Mouse (Mus musculus) hindbrain, embryonic 16.5 days (tissue): ENCODE data around the gene Zfp148. TPM values are rescaled to one million over a fixed set of nuclear protein-coding genes. Genes with fewer than 3 reads are reported as not detected.
"Not testable (repeated sequence)": the region's sequence is repeated elsewhere in the genome, so short reads cannot be mapped to it uniquely, and the experiment has no call there.

Experiments used
- ATAC-seq: fragments of 200-750 bp; cut with Nextera tagmentation; 2 replicates; pipeline ENCODE4 v1.8.0; 2017; ENCODE audit warnings: moderate TSS enrichment, moderate library complexity
- H3K27ac ChIP-seq: fragments of 300-500 bp; sonication (generic); 2 replicates; pipeline ENCODE4 v1.5.1; 2014; ENCODE audit warnings: low read depth, mild to moderate bottlenecking, control low read depth, low read length, moderate library complexity
- H3K27me3 ChIP-seq: fragments of 300-500 bp; sonication (generic); replicated peaks from 2 replicates; pipeline ENCODE4 v1.6.1; 2014; ENCODE audit warnings: low read length; ENCODE audit not compliant: control insufficient read depth, insufficient read depth
- H3K36me3 ChIP-seq: fragments of 300-500 bp; sonication (generic); 2 replicates; pipeline ENCODE4 v1.6.1; 2014; ENCODE audit warnings: mild to moderate bottlenecking, low read length, moderate library complexity, mixed read lengths; ENCODE audit not compliant: control insufficient read depth, insufficient read depth
- H3K4me1 ChIP-seq: fragments of 300-500 bp; sonication (generic); 2 replicates; pipeline ENCODE4 v1.6.1; 2014; ENCODE audit warnings: low read depth, low read length; ENCODE audit not compliant: control insufficient read depth, insufficient read depth
- H3K4me2 ChIP-seq: fragments of 300-500 bp; sonication (generic); 2 replicates; pipeline ENCODE4 v1.6.1; 2014; ENCODE audit warnings: mild to moderate bottlenecking, low read length, control low read depth, moderate library complexity
- H3K4me3 ChIP-seq: fragments of 300-500 bp; sonication (generic); 2 replicates; pipeline ENCODE4 v1.5.1; 2014; ENCODE audit warnings: mild to moderate bottlenecking, low read length, control low read depth, moderate library complexity
- H3K9ac ChIP-seq: fragments of 300-500 bp; sonication (generic); 2 replicates; pipeline ENCODE4 v1.6.1; 2014; ENCODE audit warnings: low read depth, mild to moderate bottlenecking, control low read depth, low read length, moderate library complexity
- H3K9me3 ChIP-seq: fragments of 300-500 bp; sonication (generic); 2 replicates; pipeline ENCODE4 v1.6.1; 2014; ENCODE audit warnings: mild to moderate bottlenecking, low read length, moderate library complexity; ENCODE audit not compliant: control insufficient read depth
- WGBS: fragments of 180-500 bp; shearing (Covaris S2); extraction: QIAGEN DNeasy Blood & Tissue Kit; methylation state at CpG from one replicate; pipeline ENCODE4 v1.1.7; 2014; 5-methylcytosine and 5-hydroxymethylcytosine counted together
- polyA plus RNA-seq: library from polyadenylated mRNA; unstranded; fragments of >200 nt; fragmentation: Nextera tagmentation; extraction: Ambion mirVana; gene quantifications from 2 replicates; pipeline ENCODE4 v1.2.1, GENCODE M21; 2015

The Zfp148 gene
- polyA plus RNA-seq, 1 experiment from 2014 or later: 47.2 TPM

GRCm38 (mm10) chr16:33376266-33376665, 4.4 kb upstream of the Zfp148 start:
- Histone ChIP-seq H3K9ac (no peak overlapping the region), H3K4me2 (no peak overlapping the region), H3K4me3 (no peak overlapping the region), H3K9me3 (no peaks in the 10 kb centered on the region), H3K27me3 (no peaks in the 10 kb centered on the region), H3K27ac (no peak overlapping the region), H3K36me3 (no peaks in the 10 kb centered on the region), H3K4me1 (peaks cover 9% of the 10 kb centered on the region)
- 78% methylated on average over 5 of the region's 5 CpGs for WGBS
- ATAC-seq: no peak

DNA sequence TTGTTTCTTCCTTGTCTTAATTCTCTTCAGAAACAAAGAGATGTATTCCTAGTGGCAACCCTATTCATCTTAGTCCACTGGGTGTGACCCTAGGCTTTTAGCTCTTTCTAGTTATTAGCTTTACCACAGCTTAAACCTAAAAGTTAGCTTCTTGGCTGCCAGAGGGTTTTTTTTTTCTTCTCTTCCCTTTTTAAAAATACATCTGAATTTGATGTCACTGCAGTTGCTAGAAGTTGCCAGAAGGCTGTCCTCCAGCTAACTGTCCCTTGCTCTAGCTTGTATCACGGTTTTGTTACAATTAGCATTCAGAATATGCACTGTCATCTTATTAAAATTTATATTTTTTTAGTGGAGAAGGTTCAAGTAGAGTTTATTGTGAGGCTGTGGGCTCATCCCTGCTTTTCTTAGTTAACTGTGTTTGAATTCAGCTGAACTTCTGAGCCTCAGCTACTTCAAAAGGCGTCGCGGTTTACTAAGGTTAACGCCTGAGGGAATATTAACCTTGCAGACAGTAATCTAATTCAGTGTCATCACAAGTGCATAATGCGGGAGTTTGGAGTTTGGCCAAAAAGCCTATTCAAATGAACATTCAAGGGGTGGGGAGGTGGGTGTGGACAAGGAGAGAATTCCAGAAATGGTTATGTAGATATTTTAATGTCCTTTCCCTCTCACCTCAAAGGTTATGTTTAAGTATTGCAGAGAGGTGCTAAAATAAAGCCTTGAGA, 1.3 kb upstream of the Zfp148 start:
- peak overlapping the region; percentile 98 for H3K9ac ChIP-seq
- ATAC-seq: no peak
- 33% methylated on average over 6 of the region's 6 CpGs for WGBS

GRCm38 (mm10) chr16:33380882-33381613, 412 bp downstream of the Zfp148 start:
- Histone ChIP-seq H3K4me2 (peak overlapping the region; percentile 90), H3K27ac (peak overlapping the region; percentile 97), H3K9ac (peak overlapping the region; percentile 98), H3K27me3 (no peaks in the 10 kb centered on the region), H3K36me3 (no peaks in the 10 kb centered on the region), H3K4me1 (peaks cover 22% of the 10 kb centered on the region), H3K4me3 (peak overlapping the region; percentile 79), H3K9me3 (no peaks in the 10 kb centered on the region)
- 2% methylated on average over 28 of the region's 80 CpGs for WGBS
- peak; percentile 88 for ATAC-seq

More for the DNA sequence above, 1.3 kb upstream of the Zfp148 start:
- H3K27ac ChIP-seq: peak overlapping the region; percentile 97; the same call in 1 of the 2 replicates
- no peaks in the 10 kb centered on the region for H3K27me3 ChIP-seq
- H3K36me3 ChIP-seq: no peaks in the 10 kb centered on the region
- H3K4me1 ChIP-seq: peaks cover 22% of the 10 kb centered on the region
- H3K9me3 ChIP-seq: no peaks in the 10 kb centered on the region
- peak overlapping the region; percentile 79 for H3K4me3 ChIP-seq
- H3K4me2 ChIP-seq: peak overlapping the region; percentile 74

GRCm38 (mm10) chr16:33381614-33382245, 1.1 kb downstream of the Zfp148 start:
- H3K27ac ChIP-seq: peak overlapping the region; percentile 97
- H3K4me3 ChIP-seq: peak overlapping the region; percentile 79
- peak overlapping the region; percentile 90 for H3K4me2 ChIP-seq
- WGBS: 2% methylated on average over 18 of the region's 18 CpGs
- H3K9me3 ChIP-seq: no peaks in the 10 kb centered on the region
- ATAC-seq: no peak
- H3K4me1 ChIP-seq: peaks cover 22% of the 10 kb centered on the region
- no peaks in the 10 kb centered on the region for H3K36me3 ChIP-seq
- H3K27me3 ChIP-seq: no peaks in the 10 kb centered on the region
- peak overlapping the region; percentile 98 for H3K9ac ChIP-seq

DNA sequence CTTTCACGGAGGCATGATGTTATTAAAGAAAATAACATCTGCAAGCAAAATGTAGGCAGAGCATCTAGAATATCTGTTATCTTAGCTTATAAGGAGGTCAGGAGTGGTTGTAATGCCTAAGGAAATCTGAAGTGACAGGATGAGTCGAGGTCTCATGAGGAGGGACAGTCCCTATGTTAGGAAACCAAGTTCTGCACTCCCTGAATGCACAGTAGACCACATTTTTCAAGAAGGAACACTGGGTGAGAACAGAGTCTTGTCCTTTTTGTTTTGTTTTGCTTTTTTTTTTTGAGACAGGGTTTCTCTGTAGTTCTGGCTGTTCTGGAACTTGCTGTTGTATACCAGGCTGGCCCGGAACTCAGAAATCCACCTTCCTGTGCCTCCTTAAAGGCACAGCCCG, 1.7 kb downstream of the Zfp148 start:
- Histone ChIP-seq H3K9ac (peak overlapping the region; percentile 98), H3K27me3 (no peaks in the 10 kb centered on the region), H3K4me1 (peaks cover 22% of the 10 kb centered on the region), H3K27ac (peak overlapping the region; percentile 97; the same call in 1 of the 2 replicates), H3K9me3 (no peaks in the 10 kb centered on the region), H3K4me3 (peak overlapping the region; percentile 79), H3K4me2 (peak overlapping the region; percentile 90), H3K36me3 (no peaks in the 10 kb centered on the region)
- no peak for ATAC-seq
- 31% methylated on average over 4 of the region's 4 CpGs for WGBS

- H3K27ac ChIP-seq: no peak overlapping the region
- H3K27me3 ChIP-seq: no peaks in the 10 kb centered on the region
- H3K4me1 ChIP-seq: peaks cover 22% of the 10 kb centered on the region
- H3K9ac ChIP-seq: no peak overlapping the region
- no peaks in the 10 kb centered on the region for H3K36me3 ChIP-seq
- H3K9me3 ChIP-seq: no peaks in the 10 kb centered on the region
- H3K4me2 ChIP-seq: no peak overlapping the region
- ATAC-seq: no peak
- no peak overlapping the region for H3K4me3 ChIP-seq
- 90% methylated on average over 3 of the region's 3 CpGs for WGBS
Observed at GRCm38 (mm10) chr16:33383584-33383983, 2.9 kb downstream of the Zfp148 start.

GRCm38 (mm10) chr16:33384057-33384456, 3.4 kb downstream of the Zfp148 start:
- H3K9me3 ChIP-seq, H3K27ac ChIP-seq, H3K4me2 ChIP-seq, H3K27me3 ChIP-seq, H3K4me3 ChIP-seq, ATAC-seq, H3K9ac ChIP-seq, H3K36me3 ChIP-seq: not testable (repeated sequence)
- H3K4me1 ChIP-seq: peaks cover 22% of the 10 kb centered on the region
- WGBS: 79% methylated on average over 2 of the region's 2 CpGs

- H3K4me3 ChIP-seq: no peak overlapping the region
- WGBS: 89% methylated on average over 2 of the region's 2 CpGs
- no peak overlapping the region for H3K27ac ChIP-seq
- H3K27me3 ChIP-seq: no peaks in the 10 kb centered on the region
- H3K9ac ChIP-seq: no peak overlapping the region
- H3K9me3 ChIP-seq: no peaks in the 10 kb centered on the region
- ATAC-seq: no peak
- no peak overlapping the region for H3K4me2 ChIP-seq
- no peaks in the 10 kb centered on the region for H3K36me3 ChIP-seq
- peaks cover 12% of the 10 kb centered on the region for H3K4me1 ChIP-seq
Observed at GRCm38 (mm10) chr16:33387013-33387412, 6.4 kb downstream of the Zfp148 start.

GRCm38 (mm10) chr16:33387420-33387819, 6.8 kb downstream of the Zfp148 start:
- WGBS: 96% methylated on average over 2 of the region's 2 CpGs

More at GRCm38 (mm10) chr16:33387420-33387819, 6.8 kb downstream of the Zfp148 start:
- H3K4me2 ChIP-seq: no peak overlapping the region
- H3K36me3 ChIP-seq: no peaks in the 10 kb centered on the region
- no peak overlapping the region for H3K4me3 ChIP-seq
- peaks cover 10% of the 10 kb centered on the region for H3K4me1 ChIP-seq
- no peak overlapping the region for H3K27ac ChIP-seq
- no peak overlapping the region for H3K9ac ChIP-seq
- no peak for ATAC-seq
- H3K27me3 ChIP-seq: no peaks in the 10 kb centered on the region
- no peaks in the 10 kb centered on the region for H3K9me3 ChIP-seq
